Mouse (Mus musculus): ENCODE measurements around the gene Tspan11. TPM values are rescaled to one million over a fixed set of nuclear protein-coding genes. Genes with fewer than 3 reads are reported as not detected.

Gene Tspan11
- total RNA-seq, 2 experiments from 2014 or later = not detected

GRCm38 (mm10) chr6:127981176-127981575 is 93.8 kb downstream of the Tspan11 start:
- no peak for ATAC-seq (replicated peaks; ENCODE audit: poor library complexity, severe bottlenecking)

- no peak for ATAC-seq (replicated peaks; ENCODE audit: poor library complexity, severe bottlenecking)
Observed at GRCm38 (mm10) chr6:127986357-127986756, 99.0 kb downstream of the Tspan11 start.

- ATAC-seq (replicated peaks; ENCODE audit: poor library complexity, severe bottlenecking) = no peak
Observed at GRCm38 (mm10) chr6:127987374-127987773, 100.0 kb downstream of the Tspan11 start.

DNA sequence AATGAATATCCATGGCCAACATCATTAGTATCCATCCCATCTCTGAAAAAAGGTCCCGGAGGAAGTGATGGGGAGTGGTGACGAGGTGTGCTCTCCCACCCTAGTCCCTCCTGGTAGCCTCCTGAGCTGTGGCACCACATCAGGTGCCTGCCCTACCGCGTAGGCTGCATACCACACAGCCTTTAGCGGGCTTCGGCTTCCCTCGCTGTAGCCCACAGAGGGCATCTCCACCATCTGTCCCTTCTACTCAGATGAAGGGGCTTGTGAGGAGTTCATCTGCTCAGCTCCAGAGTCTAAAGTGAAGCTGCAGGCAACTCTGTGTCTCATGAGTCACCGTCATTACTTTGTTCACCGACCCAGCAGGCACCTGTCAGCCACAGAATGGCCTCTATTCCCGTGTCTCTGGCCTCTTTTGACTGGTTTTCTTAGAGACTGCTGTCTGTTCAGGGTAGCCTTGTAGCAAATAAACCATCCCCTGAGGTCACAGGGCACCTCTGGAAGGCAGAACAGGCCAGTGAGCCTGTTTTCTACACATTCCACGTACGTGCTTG is 101.6 kb downstream of the Tspan11 start:
- ATAC-seq (replicated peaks; ENCODE audit: poor library complexity, severe bottlenecking) = no peak

- no peak for ATAC-seq (replicated peaks; ENCODE audit: poor library complexity, severe bottlenecking)
Observed at GRCm38 (mm10) chr6:127989624-127990212, 102.3 kb downstream of the Tspan11 start.

DNA sequence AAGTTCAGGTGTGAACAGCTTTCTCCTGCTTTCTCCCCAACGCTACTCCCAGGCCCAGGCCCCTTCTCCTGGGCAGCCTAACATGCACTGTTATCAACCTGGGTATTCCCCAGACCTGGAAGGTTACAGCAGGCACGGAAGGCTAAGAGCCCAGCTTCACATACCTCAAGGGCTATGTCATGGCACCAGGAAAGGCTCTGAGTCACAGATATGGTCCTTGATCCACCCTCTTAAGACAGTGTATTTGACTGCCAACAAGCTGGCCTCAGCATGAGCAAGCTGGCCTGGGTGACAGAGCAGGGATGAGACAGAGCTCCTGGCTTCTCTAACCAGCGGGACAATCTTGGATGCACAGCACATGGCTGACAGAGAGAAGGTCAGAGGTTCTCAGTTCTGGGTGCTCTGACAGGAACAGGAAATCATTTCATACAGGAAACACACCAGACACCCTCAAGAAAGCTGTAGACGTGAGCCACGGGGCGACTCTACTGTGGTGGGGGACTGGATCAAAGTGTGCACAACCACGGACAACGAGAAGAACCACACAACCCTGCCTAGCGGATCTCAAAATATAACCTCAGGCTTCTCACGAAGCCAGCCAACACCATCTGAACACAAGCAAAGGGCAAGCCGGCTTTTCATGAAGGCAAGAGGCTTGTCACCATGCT is 104.3 kb downstream of the Tspan11 start:
- ATAC-seq (replicated peaks; ENCODE audit: poor library complexity, severe bottlenecking) = no peak

DNA sequence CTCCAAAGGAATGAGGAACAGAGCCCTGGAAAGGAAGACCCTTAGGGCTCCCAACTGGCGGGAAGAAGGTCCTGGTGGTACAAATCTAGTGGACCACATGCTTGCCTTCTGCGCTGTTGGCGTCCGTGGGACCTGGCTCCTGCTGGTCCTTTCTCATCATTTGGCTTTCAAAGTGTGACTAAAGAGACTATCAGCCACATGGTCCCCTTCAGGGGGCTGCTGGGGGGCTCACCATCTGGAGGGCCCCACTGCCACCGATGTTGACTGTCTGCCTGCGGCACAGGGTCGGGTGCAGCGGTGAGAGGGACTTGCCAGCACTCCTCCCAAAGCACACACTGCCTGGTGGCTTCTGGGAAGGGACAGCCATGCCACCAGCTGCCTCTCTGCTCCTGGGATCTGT is 105.6 kb downstream of the Tspan11 start:
- no peak for ATAC-seq (replicated peaks; ENCODE audit: poor library complexity, severe bottlenecking)

DNA sequence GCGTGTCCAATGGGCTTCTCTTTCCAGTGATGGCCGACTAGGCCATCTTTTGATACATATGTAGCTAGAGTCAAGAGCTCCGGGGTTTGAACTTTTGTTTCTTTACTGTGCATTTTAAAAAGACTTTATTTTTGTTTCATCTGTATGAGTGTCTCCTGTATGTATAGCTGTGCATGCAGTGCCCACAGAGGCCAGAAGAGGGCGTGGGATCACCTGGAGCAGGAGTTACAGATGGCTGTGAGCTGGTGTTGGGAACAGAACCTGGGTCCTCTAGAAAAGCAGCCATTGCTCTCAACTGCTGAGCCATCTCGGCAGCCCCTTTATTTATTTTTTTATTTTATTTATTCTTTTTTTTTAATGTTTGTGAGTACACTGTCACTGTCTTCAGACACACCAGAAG is 109.5 kb downstream of the Tspan11 start:
- no peak for ATAC-seq (replicated peaks; ENCODE audit: poor library complexity, severe bottlenecking)

DNA sequence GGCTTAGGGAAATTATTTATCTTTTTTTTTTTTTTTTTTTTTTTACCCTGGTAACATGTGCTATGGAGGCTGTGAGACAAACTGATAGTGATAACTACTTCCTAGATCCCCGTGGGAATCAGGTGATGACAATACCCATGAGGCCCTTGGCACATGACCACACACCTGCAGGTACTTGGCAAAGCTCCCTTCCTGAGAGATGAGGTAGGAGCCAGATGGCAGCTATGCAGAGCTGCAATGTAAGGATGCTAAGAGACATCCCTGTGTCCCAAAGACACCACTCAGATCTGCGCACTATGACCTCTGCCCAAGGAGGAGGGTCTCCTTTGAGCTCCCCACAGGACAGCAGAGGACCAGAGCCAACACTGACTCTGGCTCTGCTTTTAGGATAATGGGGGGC is 111.7 kb downstream of the Tspan11 start:
- ATAC-seq (replicated peaks; ENCODE audit: poor library complexity, severe bottlenecking) = no peak

DNA sequence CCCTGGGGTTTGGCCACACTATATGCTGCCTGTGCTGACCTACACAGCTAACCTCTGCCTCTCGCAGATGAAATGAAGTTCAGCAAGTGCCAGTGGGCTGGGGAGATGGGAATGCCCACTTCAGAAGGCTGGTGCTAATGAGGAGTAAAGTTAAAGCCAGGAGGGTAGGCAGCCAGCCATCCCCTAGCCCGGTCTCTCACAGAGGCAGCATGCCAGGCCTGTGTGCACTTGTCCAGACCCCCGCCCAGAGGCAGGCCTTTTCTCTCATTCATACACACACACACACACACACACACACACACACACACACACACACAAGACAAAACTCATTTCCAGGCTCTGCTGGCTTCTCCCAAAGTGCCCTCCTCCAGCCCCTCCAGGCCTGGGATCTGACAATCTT is 113.4 kb downstream of the Tspan11 start:
- ATAC-seq (replicated peaks; ENCODE audit: poor library complexity, severe bottlenecking) = no peak

DNA sequence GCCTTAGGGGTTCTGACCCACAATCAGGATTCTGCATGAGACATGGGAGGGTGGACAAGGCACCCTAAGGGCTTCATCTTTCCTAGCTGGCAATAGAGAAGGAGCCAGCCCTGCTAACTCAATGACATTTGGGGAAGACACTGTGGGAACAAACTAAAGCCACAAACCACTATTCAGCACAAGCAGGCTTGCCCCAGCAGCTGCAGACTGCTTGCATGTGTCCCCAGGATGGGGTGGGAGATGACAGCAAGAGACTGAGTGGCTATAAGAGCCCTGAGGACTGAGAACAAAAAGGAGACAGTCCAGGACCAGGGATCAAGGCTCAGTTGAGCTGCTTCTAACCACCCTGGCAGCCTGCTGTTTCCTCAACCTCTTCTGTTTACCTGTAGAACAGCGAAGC is 114.2 kb downstream of the Tspan11 start:
- 0 out of 2 replicates have a peak, but pooled peaks have one; percentile 22 for ATAC-seq (replicated peaks; ENCODE audit: poor library complexity, severe bottlenecking)

DNA sequence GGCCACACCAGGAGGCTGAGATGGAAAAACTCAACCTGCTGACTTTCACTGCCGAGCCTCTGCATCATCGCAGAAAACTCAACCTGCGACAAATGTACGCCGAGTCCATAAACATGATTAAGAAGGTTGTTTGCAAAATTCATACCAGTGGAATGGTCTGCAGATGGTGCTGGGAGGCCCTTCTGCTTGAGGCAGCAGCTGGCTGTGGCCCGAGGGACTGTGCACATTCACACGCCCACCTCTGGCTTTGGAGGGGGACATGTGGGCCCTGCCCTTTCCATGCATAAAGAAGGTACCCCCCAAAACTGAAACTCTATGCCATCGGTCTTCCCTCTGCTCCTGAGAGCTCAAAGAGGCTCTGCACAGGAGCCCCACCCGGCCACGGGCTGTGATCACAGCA is 114.7 kb downstream of the Tspan11 start:
- no peak for ATAC-seq (replicated peaks; ENCODE audit: poor library complexity, severe bottlenecking)

- no peak for ATAC-seq (replicated peaks; ENCODE audit: poor library complexity, severe bottlenecking)
Observed at GRCm38 (mm10) chr6:128002667-128003066, 115.3 kb downstream of the Tspan11 start.

GRCm38 (mm10) chr6:128003542-128003941 is 116.2 kb downstream of the Tspan11 start:
- ATAC-seq (replicated peaks; ENCODE audit: poor library complexity, severe bottlenecking) = no peak

Other genes starting within 250 kb of the Tspan11 start
- not detected in 2 replicates for gene Prmt8, start 118.1 kb upstream of the Tspan11 start, total RNA-seq (2014; fragmentation: Nextera tagmentation)
- not detected in 2 replicates for gene Prmt8, start 118.1 kb upstream of the Tspan11 start, total RNA-seq (2017)

Data from granulocyte monocyte progenitor cell, adult 5-6 weeks (primary cell).